Mouse (Mus musculus) bone marrow macrophage, adult 2 months (primary cell): ENCODE data around the gene Tmco2.

ENCODE experiments used
- CTCF ChIP-seq: IDR thresholded peaks from 2 replicates; pipeline ENCODE4 v1.5.1; 2012; ENCODE audit warnings: low read depth, mild to moderate bottlenecking, low read length, moderate library complexity
- POLR2A ChIP-seq: IDR thresholded peaks from 2 replicates; pipeline ENCODE4 v1.6.1; 2012; ENCODE audit warnings: mild to moderate bottlenecking, low read depth, low read length, borderline replicate concordance

DNA sequence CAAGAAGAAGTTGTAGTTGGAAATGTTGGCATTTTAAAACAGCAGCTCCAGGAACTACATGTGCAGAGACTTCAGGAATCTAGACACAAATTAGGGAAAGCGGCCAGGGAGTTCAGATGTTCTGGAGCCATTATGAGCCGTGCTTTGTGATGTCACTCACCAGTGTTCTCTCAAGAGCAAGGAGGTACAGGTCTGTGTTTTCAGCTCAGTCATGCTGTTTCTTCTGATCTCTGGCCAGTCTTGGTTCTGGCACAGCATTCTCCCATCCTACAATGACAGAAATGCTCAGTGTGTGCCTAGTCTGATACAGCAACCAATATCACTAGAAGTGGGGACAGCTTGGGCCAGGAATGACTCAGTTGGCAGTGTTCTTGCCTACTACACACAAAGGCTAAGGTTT, at the start of gene Tmco2:
- no peak for TF ChIP-seq CTCF
- no peak for TF ChIP-seq POLR2A
